Mouse (Mus musculus): ENCODE data around the gene B3galt5. TPM values are rescaled to one million over a fixed set of nuclear protein-coding genes. Genes with fewer than 3 reads are reported as not detected.
A peak's percentile ranks its signal among the peaks of the same experiment; 100 is the strongest.

The B3galt5 gene
- polyA plus RNA-seq, 1 experiment from 2014 or later: 1.0 TPM

- ATAC-seq (ENCODE audit: low FRiP score): no peak
- no peak for DNase-seq (ENCODE audit: low spot score)
- H3K9me3 ChIP-seq (ENCODE audit: control insufficient read depth, low read length): no peaks in the 10 kb centered on the region
- no peaks in the 10 kb centered on the region for H3K36me3 ChIP-seq (ENCODE audit: control insufficient read depth, insufficient read depth, low read length)
- no peaks in the 10 kb centered on the region for H3K27me3 ChIP-seq (ENCODE audit: control insufficient read depth, insufficient read depth, low read length)
- no peak overlapping the region for H3K9ac ChIP-seq (ENCODE audit: low read depth, low read length)
- no peak overlapping the region for H3K27ac ChIP-seq (ENCODE audit: low read depth, low read length)
- no peak overlapping the region for H3K4me2 ChIP-seq (replicated peaks; ENCODE audit: low read depth, low read length)
- no peaks in the 10 kb centered on the region for H3K4me1 ChIP-seq (replicated peaks; ENCODE audit: control insufficient read depth, insufficient read depth, low read length)
- whole genome bisulfite sequencing: 85% methylated on average over 8 of the region's 8 CpGs
- H3K4me3 ChIP-seq (ENCODE audit: low read depth, low read length): no peak overlapping the region
These were observed 1.6 kb upstream of the B3galt5 start for GRCm38 (mm10) chr16:96233996-96234395.

GRCm38 (mm10) chr16:96244496-96244895, 8.9 kb downstream of the B3galt5 start:
- ATAC-seq (ENCODE audit: low FRiP score) (no peak), DNase-seq (ENCODE audit: low spot score) (no peak)
- Histone ChIP-seq H3K9me3 (ENCODE audit: control insufficient read depth, low read length) (no peaks in the 10 kb centered on the region), H3K9ac (ENCODE audit: low read depth, low read length) (no peak overlapping the region), H3K4me2 (replicated peaks; ENCODE audit: low read depth, low read length) (no peak overlapping the region), H3K27ac (ENCODE audit: low read depth, low read length) (no peak overlapping the region), H3K4me3 (ENCODE audit: low read depth, low read length) (no peak overlapping the region), H3K4me1 (replicated peaks; ENCODE audit: control insufficient read depth, insufficient read depth, low read length) (no peaks in the 10 kb centered on the region), H3K27me3 (ENCODE audit: control insufficient read depth, insufficient read depth, low read length) (no peaks in the 10 kb centered on the region), H3K36me3 (ENCODE audit: control insufficient read depth, insufficient read depth, low read length) (no peaks in the 10 kb centered on the region)
- WGBS: 85% methylated on average over 6 of the region's 6 CpGs

- WGBS: 85% methylated on average over 7 of the region's 7 CpGs
- ATAC-seq (ENCODE audit: low FRiP score): no peak
- DNase-seq (ENCODE audit: low spot score): no peak
- H3K4me3 ChIP-seq (ENCODE audit: low read depth, low read length): no peak overlapping the region
- no peaks in the 10 kb centered on the region for H3K36me3 ChIP-seq (ENCODE audit: control insufficient read depth, insufficient read depth, low read length)
- H3K4me2 ChIP-seq (replicated peaks; ENCODE audit: low read depth, low read length): no peak overlapping the region
- no peaks in the 10 kb centered on the region for H3K4me1 ChIP-seq (replicated peaks; ENCODE audit: control insufficient read depth, insufficient read depth, low read length)
- no peaks in the 10 kb centered on the region for H3K9me3 ChIP-seq (ENCODE audit: control insufficient read depth, low read length)
- no peak overlapping the region for H3K27ac ChIP-seq (ENCODE audit: low read depth, low read length)
- no peak overlapping the region for H3K9ac ChIP-seq (ENCODE audit: low read depth, low read length)
- H3K27me3 ChIP-seq (ENCODE audit: control insufficient read depth, insufficient read depth, low read length): no peaks in the 10 kb centered on the region
These were observed 14.0 kb downstream of the B3galt5 start for GRCm38 (mm10) chr16:96249635-96250034.

- H3K4me2 ChIP-seq (replicated peaks; ENCODE audit: low read depth, low read length): no peak overlapping the region
- no peaks in the 10 kb centered on the region for H3K9me3 ChIP-seq (ENCODE audit: control insufficient read depth, low read length)
- no peak overlapping the region for H3K9ac ChIP-seq (ENCODE audit: low read depth, low read length)
- no peak overlapping the region for H3K4me3 ChIP-seq (ENCODE audit: low read depth, low read length)
- WGBS: 83% methylated on average over 1 of the region's 1 CpGs
- ATAC-seq (ENCODE audit: low FRiP score) (no peak), DNase-seq (ENCODE audit: low spot score) (no peak)
- no peaks in the 10 kb centered on the region for H3K36me3 ChIP-seq (ENCODE audit: control insufficient read depth, insufficient read depth, low read length)
- no peaks in the 10 kb centered on the region for H3K27me3 ChIP-seq (ENCODE audit: control insufficient read depth, insufficient read depth, low read length)
- H3K27ac ChIP-seq (ENCODE audit: low read depth, low read length): no peak overlapping the region
- H3K4me1 ChIP-seq (replicated peaks; ENCODE audit: control insufficient read depth, insufficient read depth, low read length): no peaks in the 10 kb centered on the region
These were observed 16.5 kb downstream of the B3galt5 start for GRCm38 (mm10) chr16:96252146-96252545.

GRCm38 (mm10) chr16:96258429-96258828, 22.8 kb downstream of the B3galt5 start:
- ATAC-seq (ENCODE audit: low FRiP score) (no peak), DNase-seq (ENCODE audit: low spot score) (no peak)
- H3K4me2 ChIP-seq (replicated peaks; ENCODE audit: low read depth, low read length): no peak overlapping the region

GRCm38 (mm10) chr16:96271736-96272135, 36.1 kb downstream of the B3galt5 start:
- ATAC-seq (ENCODE audit: low FRiP score) (no peak), DNase-seq (ENCODE audit: low spot score) (no peak)
- Histone ChIP-seq H3K9ac (ENCODE audit: low read depth, low read length) (no peak overlapping the region), H3K9me3 (ENCODE audit: control insufficient read depth, low read length) (no peaks in the 10 kb centered on the region), H3K27ac (ENCODE audit: low read depth, low read length) (no peak overlapping the region), H3K4me2 (replicated peaks; ENCODE audit: low read depth, low read length) (no peak overlapping the region), H3K4me1 (replicated peaks; ENCODE audit: control insufficient read depth, insufficient read depth, low read length) (no peaks in the 10 kb centered on the region), H3K27me3 (ENCODE audit: control insufficient read depth, insufficient read depth, low read length) (no peaks in the 10 kb centered on the region), H3K36me3 (ENCODE audit: control insufficient read depth, insufficient read depth, low read length) (no peaks in the 10 kb centered on the region), H3K4me3 (ENCODE audit: low read depth, low read length) (no peak overlapping the region)
- WGBS: 97% methylated on average over 2 of the region's 2 CpGs

More at GRCm38 (mm10) chr16:96258429-96258828, 22.8 kb downstream of the B3galt5 start:
- no peaks in the 10 kb centered on the region for H3K36me3 ChIP-seq (ENCODE audit: control insufficient read depth, insufficient read depth, low read length)
- no peaks in the 10 kb centered on the region for H3K4me1 ChIP-seq (replicated peaks; ENCODE audit: control insufficient read depth, insufficient read depth, low read length)
- H3K4me3 ChIP-seq (ENCODE audit: low read depth, low read length): no peak overlapping the region
- no peak overlapping the region for H3K9ac ChIP-seq (ENCODE audit: low read depth, low read length)
- WGBS: 87% methylated on average over 8 of the region's 8 CpGs
- H3K27me3 ChIP-seq (ENCODE audit: control insufficient read depth, insufficient read depth, low read length): no peaks in the 10 kb centered on the region
- no peaks in the 10 kb centered on the region for H3K9me3 ChIP-seq (ENCODE audit: control insufficient read depth, low read length)
- no peak overlapping the region for H3K27ac ChIP-seq (ENCODE audit: low read depth, low read length)

GRCm38 (mm10) chr16:96272929-96273619, 37.5 kb downstream of the B3galt5 start:
- Histone ChIP-seq H3K4me2 (replicated peaks; ENCODE audit: low read depth, low read length) (no peak overlapping the region), H3K27ac (ENCODE audit: low read depth, low read length) (no peak overlapping the region), H3K27me3 (ENCODE audit: control insufficient read depth, insufficient read depth, low read length) (no peaks in the 10 kb centered on the region), H3K9ac (ENCODE audit: low read depth, low read length) (no peak overlapping the region), H3K4me3 (ENCODE audit: low read depth, low read length) (no peak overlapping the region), H3K36me3 (ENCODE audit: control insufficient read depth, insufficient read depth, low read length) (no peaks in the 10 kb centered on the region), H3K9me3 (ENCODE audit: control insufficient read depth, low read length) (no peaks in the 10 kb centered on the region), H3K4me1 (replicated peaks; ENCODE audit: control insufficient read depth, insufficient read depth, low read length) (no peaks in the 10 kb centered on the region)
- 57% methylated on average over 14 of the region's 14 CpGs for WGBS
- ATAC-seq (ENCODE audit: low FRiP score) (no peak), DNase-seq (ENCODE audit: low spot score) (no peak)

- Histone ChIP-seq H3K4me3 (ENCODE audit: low read depth, low read length) (no peak overlapping the region), H3K9ac (ENCODE audit: low read depth, low read length) (no peak overlapping the region), H3K27me3 (ENCODE audit: control insufficient read depth, insufficient read depth, low read length) (peaks cover 3% of the 10 kb centered on the region; the same call in 1 of the 2 replicates), H3K9me3 (ENCODE audit: control insufficient read depth, low read length) (no peaks in the 10 kb centered on the region), H3K36me3 (ENCODE audit: control insufficient read depth, insufficient read depth, low read length) (no peaks in the 10 kb centered on the region), H3K4me1 (replicated peaks; ENCODE audit: control insufficient read depth, insufficient read depth, low read length) (no peaks in the 10 kb centered on the region; the same call in 1 of the 2 replicates), H3K27ac (ENCODE audit: low read depth, low read length) (no peak overlapping the region), H3K4me2 (replicated peaks; ENCODE audit: low read depth, low read length) (no peak overlapping the region)
- ATAC-seq (ENCODE audit: low FRiP score) (no peak), DNase-seq (ENCODE audit: low spot score) (no peak)
- 76% methylated on average over 3 of the region's 3 CpGs for WGBS
These were observed 41.0 kb downstream of the B3galt5 start for GRCm38 (mm10) chr16:96276596-96276995.

GRCm38 (mm10) chr16:96278491-96279224, 43.1 kb downstream of the B3galt5 start:
- DNase-seq (ENCODE audit: low spot score) (peak; percentile 9), ATAC-seq (ENCODE audit: low FRiP score) (no peak)
- H3K9ac ChIP-seq (ENCODE audit: low read depth, low read length): no peak overlapping the region
- no peaks in the 10 kb centered on the region for H3K36me3 ChIP-seq (ENCODE audit: control insufficient read depth, insufficient read depth, low read length)
- no peak overlapping the region for H3K4me2 ChIP-seq (replicated peaks; ENCODE audit: low read depth, low read length)
- no peaks in the 10 kb centered on the region for H3K9me3 ChIP-seq (ENCODE audit: control insufficient read depth, low read length)
- H3K27me3 ChIP-seq (ENCODE audit: control insufficient read depth, insufficient read depth, low read length): peaks cover 6% of the 10 kb centered on the region; the same call in 1 of the 2 replicates
- H3K4me3 ChIP-seq (ENCODE audit: low read depth, low read length): no peak overlapping the region
- 27% methylated on average over 9 of the region's 9 CpGs for WGBS
- no peak overlapping the region for H3K27ac ChIP-seq (ENCODE audit: low read depth, low read length)
- H3K4me1 ChIP-seq (replicated peaks; ENCODE audit: control insufficient read depth, insufficient read depth, low read length): no peaks in the 10 kb centered on the region; the same call in 1 of the 2 replicates
